Mouse (Mus musculus) frontal cortex, postnatal 10 days (tissue): ENCODE results near the gene Olfr345.

Experiments used
- DNase-seq, 2 experiments: peaks; one replicate each; pipeline ENCODE4 v3.0.0; 2022; ENCODE audit warnings: low spot score in 2 of 2, mixed read lengths in 1 of 2

The Olfr345 gene

DNA sequence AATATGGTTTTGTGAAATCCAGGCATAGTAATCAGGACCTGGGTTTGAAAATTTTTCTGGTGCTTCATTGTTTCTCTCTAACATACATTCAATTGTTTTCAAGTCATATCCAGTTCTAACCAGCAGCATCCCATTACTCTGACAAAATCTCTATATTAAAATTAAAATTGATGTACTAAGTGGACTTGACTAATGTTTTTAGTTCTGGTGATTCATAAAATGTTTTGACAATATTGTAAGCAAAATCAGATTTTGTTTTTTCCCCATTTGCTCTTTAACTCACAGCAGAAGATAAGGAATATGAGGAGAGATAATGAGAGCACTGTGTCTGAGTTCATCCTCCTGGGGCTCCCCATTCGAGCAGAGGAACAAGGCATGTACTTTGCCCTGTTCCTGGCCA is at the start of gene Olfr345:
TSS of gene Olfr345 (plus strand) at position 301 of the 400 bp plus-strand sequence.
- DNase-seq = no peak

DNA sequence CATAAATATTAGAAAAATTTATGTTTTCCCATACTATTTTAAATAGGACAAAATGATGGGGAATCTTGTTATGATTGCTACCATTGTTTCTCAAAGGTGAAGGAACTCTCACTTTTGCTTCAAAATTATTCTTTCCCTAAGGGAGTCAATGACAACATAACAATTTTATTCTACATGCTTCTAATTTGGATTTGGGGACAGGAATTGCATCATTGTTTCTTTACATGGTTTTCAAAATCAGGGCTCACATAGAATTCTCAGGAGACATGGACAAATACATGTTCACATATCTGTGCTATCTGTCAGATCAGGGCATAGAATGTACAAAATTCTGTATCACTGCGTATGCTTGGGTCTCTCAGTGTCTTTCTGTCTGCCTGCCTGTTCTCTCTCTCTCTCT is 45.6 kb downstream of the Olfr345 start, which contains the start of gene Olfr346:
TSS of gene Olfr346 (plus strand) at position 301 of the 400 bp plus-strand sequence.
- no peak for DNase-seq
